Mouse (Mus musculus): ENCODE results near the gene Rnps1.

Gene Rnps1

DNA sequence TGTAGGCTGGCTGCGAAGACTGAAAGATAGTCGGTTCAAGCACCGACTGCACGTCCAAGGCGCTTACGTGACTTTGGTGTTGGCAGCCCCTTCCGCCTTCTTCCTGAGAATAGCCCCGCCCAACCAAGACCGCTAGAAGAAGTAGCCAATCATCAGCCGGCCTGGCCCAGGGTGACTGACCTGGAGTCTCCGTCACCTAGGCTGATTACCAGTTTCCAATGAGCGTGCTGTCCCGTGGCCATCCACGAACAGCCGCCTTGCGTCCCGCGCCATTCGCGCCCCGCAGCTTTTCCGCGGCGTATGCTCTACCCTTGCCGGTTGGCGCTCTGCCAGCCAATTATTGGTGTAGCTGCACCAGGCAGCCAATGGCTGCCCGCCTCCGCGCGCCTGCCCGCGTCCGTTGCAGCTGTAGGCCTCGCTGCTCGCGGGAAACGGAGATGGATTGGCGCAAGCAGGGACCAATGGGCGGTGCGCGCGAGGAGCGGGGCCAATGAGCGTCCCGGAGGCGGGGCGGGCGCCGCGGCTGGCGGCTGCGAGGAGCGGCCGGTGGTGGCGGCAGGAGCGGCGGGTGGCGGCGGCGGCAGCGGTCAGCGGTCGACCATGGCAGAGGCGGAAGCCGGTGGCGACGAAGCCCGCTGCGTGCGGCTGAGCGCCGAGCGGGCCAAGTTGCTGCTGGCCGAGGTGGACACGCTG lies 55.7 kb downstream of the Rnps1 start, which contains the start of the genes E4f1 and Pgp:
TSS of gene E4f1 (minus strand) at position 404 of the 693 bp plus-strand sequence.
TSS of gene Pgp (plus strand) at position 483 of the 693 bp plus-strand sequence.
- DNase-seq (ENCODE audit: low read depth in 1 of 2, low spot score in 2 of 2), result peak; percentile 93 to 95

DNA sequence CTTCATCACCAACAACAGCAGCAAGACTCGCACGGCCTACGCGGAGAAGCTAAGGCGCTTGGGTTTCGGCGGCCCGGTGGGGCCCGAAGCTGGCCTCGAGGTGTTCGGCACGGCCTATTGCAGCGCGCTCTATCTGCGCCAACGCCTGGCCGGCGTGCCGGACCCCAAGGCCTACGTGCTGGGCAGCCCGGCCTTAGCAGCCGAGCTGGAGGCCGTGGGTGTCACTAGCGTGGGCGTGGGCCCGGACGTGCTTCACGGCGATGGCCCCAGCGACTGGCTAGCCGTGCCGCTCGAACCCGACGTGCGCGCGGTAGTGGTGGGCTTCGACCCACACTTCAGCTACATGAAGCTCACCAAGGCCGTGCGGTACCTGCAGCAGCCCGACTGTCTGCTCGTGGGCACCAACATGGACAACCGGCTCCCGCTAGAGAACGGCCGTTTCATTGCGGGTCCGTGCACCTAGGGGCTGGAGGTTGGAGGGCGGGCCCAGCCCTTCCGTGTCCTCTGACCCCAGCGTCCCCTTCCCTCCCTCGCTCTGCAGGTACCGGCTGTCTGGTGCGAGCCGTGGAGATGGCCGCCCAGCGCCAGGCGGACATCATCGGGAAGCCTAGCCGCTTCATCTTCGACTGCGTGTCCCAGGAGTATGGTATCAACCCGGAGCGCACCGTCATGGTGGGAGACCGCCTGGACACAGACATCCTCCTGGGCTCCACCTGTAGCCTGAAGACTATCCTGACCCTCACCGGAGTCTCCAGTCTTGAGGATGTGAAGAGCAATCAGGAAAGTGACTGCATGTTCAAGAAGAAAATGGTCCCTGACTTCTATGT lies 56.5 kb downstream of the Rnps1 start:
- DNase-seq (ENCODE audit: low read depth in 1 of 2, low spot score in 2 of 2), result no peak

DNA sequence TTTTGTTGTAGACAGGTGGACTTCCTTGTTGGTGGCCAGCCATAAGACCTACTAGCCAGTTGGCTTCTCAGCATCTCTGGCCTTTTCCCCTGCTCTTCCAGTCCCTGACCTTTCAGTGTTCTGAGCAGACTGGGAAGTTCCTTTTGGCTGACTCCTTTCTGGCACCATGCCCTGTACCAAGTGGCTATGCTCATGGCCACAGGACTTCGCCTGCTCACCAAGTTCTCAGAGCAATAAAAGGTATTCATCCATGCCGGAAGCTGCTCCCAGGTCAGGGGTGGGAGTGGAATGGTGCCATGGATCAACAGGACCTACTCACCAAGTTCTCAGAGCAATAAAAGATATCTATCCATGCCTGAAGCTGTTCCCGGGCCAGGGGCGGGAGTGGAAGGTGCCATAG lies 58.1 kb downstream of the Rnps1 start:
- no peak for DNase-seq (ENCODE audit: low read depth in 1 of 2, low spot score in 2 of 2)

DNA sequence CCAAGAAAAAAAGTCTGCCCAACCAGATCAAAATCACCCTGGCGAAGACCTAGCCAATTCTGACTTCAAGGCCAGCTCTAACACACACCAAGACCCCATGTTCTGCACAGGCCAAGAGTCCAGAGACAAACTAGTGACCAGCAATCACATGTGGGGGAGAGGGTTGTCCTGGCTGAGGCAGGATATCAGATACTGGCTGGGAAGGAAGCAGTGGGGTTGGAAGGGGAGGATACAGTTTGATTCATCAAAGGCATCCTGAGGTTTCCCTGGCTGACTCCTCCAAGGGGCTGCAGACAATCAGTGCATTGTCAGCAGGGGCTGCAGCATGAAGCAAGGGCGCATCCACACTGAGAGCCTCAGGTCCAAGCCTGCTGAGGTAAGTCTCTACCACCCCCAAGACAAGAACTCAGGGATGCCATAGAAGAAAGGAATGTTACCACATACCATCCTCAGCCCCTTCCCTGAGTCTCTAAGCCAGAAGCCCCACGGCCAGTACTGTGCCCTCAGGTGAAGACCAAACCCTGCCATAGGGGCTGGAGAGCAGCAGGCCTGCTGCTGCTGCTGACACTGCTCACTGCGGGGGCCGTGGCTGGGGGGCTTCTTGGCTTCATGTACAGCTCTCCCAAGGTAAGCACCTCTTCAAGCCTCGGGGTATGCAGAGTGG lies 59.4 kb downstream of the Rnps1 start, which contains the start of gene Bricd5:
TSS of gene Bricd5 (plus strand) at position 273 of the 664 bp plus-strand sequence.
- no peak for DNase-seq (ENCODE audit: low read depth in 1 of 2, low spot score in 2 of 2)

DNA sequence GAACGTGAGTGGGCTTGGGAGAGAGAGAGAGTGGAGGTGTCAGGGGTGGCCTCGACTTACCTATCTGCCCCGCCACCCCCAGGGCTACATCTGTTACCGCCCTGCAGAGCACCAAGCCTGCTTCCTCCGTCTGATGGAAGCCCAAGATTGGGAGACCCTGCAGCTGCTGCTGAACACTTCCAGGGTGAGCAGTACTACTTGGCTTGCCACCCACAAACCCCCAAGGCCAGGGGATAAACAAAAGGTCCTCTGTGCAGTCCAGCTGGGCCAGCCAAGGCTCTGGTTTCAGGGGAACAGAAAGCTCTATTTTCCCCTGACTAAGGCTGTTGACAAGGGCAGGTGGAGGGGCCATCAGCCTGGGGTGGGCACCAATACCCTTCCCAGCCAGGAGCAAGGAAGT lies 60.2 kb downstream of the Rnps1 start:
- no peak for DNase-seq (ENCODE audit: low read depth in 1 of 2, low spot score in 2 of 2)
